Mouse (Mus musculus): Measurements from ENCODE around the gene Fam69b.

Gene Fam69b

GRCm38 (mm10) chr2:26627921-26628739 is at the start of gene Fam69b:
Fam69b (plus strand) TSS chr2:26628457.
- peak; percentile 82 for DNase-seq

GRCm38 (mm10) chr2:26579714-26580113 is 48.5 kb upstream of the Fam69b start, which contains the start of gene Egfl7:
Egfl7 (plus strand) TSS chr2:26580014.
- DNase-seq, result no peak

- peak; percentile 67 for DNase-seq
These were observed 47.5 kb upstream of the Fam69b start for GRCm38 (mm10) chr2:26580751-26581150.

- DNase-seq, result peak; percentile 81
These were observed 46.1 kb upstream of the Fam69b start for GRCm38 (mm10) chr2:26582203-26582602.

GRCm38 (mm10) chr2:26582741-26583140 is 45.5 kb upstream of the Fam69b start:
- peak; percentile 53 for DNase-seq

GRCm38 (mm10) chr2:26583640-26584039 is 44.6 kb upstream of the Fam69b start:
- peak; percentile 89 for DNase-seq

- no peak for DNase-seq
These were observed 42.5 kb upstream of the Fam69b start for GRCm38 (mm10) chr2:26585713-26586112.

- DNase-seq, result peak; percentile 73
These were observed 41.8 kb upstream of the Fam69b start, which contains the start of gene Gm20532 for GRCm38 (mm10) chr2:26586294-26587043. Gm20532 (plus strand) TSS chr2:26586639.

- DNase-seq, result no peak
These were observed 41.2 kb upstream of the Fam69b start for GRCm38 (mm10) chr2:26587044-26587405.

- no peak for DNase-seq
These were observed 39.7 kb upstream of the Fam69b start for GRCm38 (mm10) chr2:26588573-26588972.

- DNase-seq, result no peak
These were observed 39.0 kb upstream of the Fam69b start for GRCm38 (mm10) chr2:26589284-26589683.

GRCm38 (mm10) chr2:26590282-26590681 is 38.0 kb upstream of the Fam69b start:
- no peak for DNase-seq

- peak; percentile 31 for DNase-seq
These were observed 37.3 kb upstream of the Fam69b start for GRCm38 (mm10) chr2:26590962-26591361.

GRCm38 (mm10) chr2:26591416-26591815 is 36.8 kb upstream of the Fam69b start:
- DNase-seq, result no peak

GRCm38 (mm10) chr2:26593211-26594021 is 34.8 kb upstream of the Fam69b start:
- peak; percentile 21 for DNase-seq

- DNase-seq, result peak; percentile 88
These were observed 34.3 kb upstream of the Fam69b start for GRCm38 (mm10) chr2:26594022-26594346.

GRCm38 (mm10) chr2:26594461-26594933 is 33.8 kb upstream of the Fam69b start:
- DNase-seq, result no peak

GRCm38 (mm10) chr2:26594934-26595724 is 33.1 kb upstream of the Fam69b start:
- DNase-seq, result no peak

- no peak for DNase-seq
These were observed 32.4 kb upstream of the Fam69b start for GRCm38 (mm10) chr2:26595725-26596435.

GRCm38 (mm10) chr2:26596898-26597297 is 31.4 kb upstream of the Fam69b start:
- no peak for DNase-seq

GRCm38 (mm10) chr2:26597810-26598209 is 30.4 kb upstream of the Fam69b start:
- no peak for DNase-seq

All from lung, postnatal 36 days (tissue).